Mouse (Mus musculus) embryonic facial prominence, embryonic 13.5 days (tissue): ENCODE data around the gene Asna1. TPM values are rescaled to one million over a fixed set of nuclear protein-coding genes. Genes with fewer than 3 reads are reported as not detected.

Experiments used
- ATAC-seq: fragments of 200-750 bp; cut with Nextera tagmentation; 2 replicates; pipeline ENCODE4 v1.8.0; 2017; ENCODE audit warnings: low read depth; ENCODE audit not compliant: insufficient number of reproducible peaks, insufficient read depth, low FRiP score, low TSS enrichment
- H3K27ac ChIP-seq: fragments of 300-500 bp; sonication (generic); 2 replicates; pipeline ENCODE4 v1.5.1; 2015; ENCODE audit warnings: moderate library complexity, mild to moderate bottlenecking, inconsistent platforms
- H3K27me3 ChIP-seq: fragments of 300-500 bp; sonication (generic); 2 replicates; pipeline ENCODE4 v1.6.1; 2015; ENCODE audit warnings: mild to moderate bottlenecking, inconsistent platforms
- H3K36me3 ChIP-seq: fragments of 300-500 bp; sonication (generic); 2 replicates; pipeline ENCODE4 v1.6.1; 2015; ENCODE audit warnings: mild to moderate bottlenecking, inconsistent platforms
- H3K4me1 ChIP-seq: fragments of 300-500 bp; sonication (generic); 2 replicates; pipeline ENCODE4 v1.6.1; 2015; ENCODE audit warnings: inconsistent platforms
- H3K4me2 ChIP-seq: fragments of 300-500 bp; sonication (generic); 2 replicates; pipeline ENCODE4 v1.6.1; 2015; ENCODE audit warnings: moderate library complexity, mild to moderate bottlenecking, inconsistent platforms
- H3K4me3 ChIP-seq: fragments of 300-500 bp; sonication (generic); 2 replicates; pipeline ENCODE4 v1.5.1; 2015; ENCODE audit warnings: mild to moderate bottlenecking, inconsistent platforms
- H3K9ac ChIP-seq: fragments of 300-500 bp; sonication (generic); 2 replicates; pipeline ENCODE4 v1.6.1; 2015; ENCODE audit warnings: mild to moderate bottlenecking, inconsistent platforms
- H3K9me3 ChIP-seq: fragments of 300-500 bp; sonication (generic); 2 replicates; pipeline ENCODE4 v1.6.1; 2016; ENCODE audit warnings: inconsistent platforms
- WGBS: fragments of 180-500 bp; shearing (Covaris S2); methylation state at CpG from one replicate; pipeline ENCODE4 v1.1.7; 2015; ENCODE audit warnings: mixed read lengths; 5-methylcytosine and 5-hydroxymethylcytosine counted together
- polyA plus RNA-seq: library from polyadenylated mRNA; unstranded; fragments of >200 nt; fragmentation: Nextera tagmentation; extraction: Ambion mirVana; gene quantifications from 2 replicates; pipeline ENCODE4 v1.2.1, GENCODE M21; 2015

Gene Asna1
- polyA plus RNA-seq, 1 experiment from 2014 or later, result 139 TPM

- no peak for ATAC-seq
- Histone ChIP-seq H3K4me2 (peak overlapping the region; percentile 99), H3K4me1 (peaks cover 52% of the 10 kb centered on the region), H3K36me3 (no peaks in the 10 kb centered on the region), H3K27ac (peak overlapping the region; percentile 62), H3K9ac (peak overlapping the region; percentile 69), H3K4me3 (peak overlapping the region; percentile 56), H3K27me3 (peaks cover 25% of the 10 kb centered on the region), H3K9me3 (no peaks in the 10 kb centered on the region)
- WGBS, result 33% methylated on average over 8 of the region's 8 CpGs
Observed at GRCm38 (mm10) chr8:84986379-84986945, 38.6 kb downstream of the Asna1 start.

GRCm38 (mm10) chr8:84985684-84986378, 39.2 kb downstream of the Asna1 start:
- peak overlapping the region; percentile 69 for H3K9ac ChIP-seq
- H3K4me2 ChIP-seq, result peak overlapping the region; percentile 99
- peak overlapping the region; percentile 62 for H3K27ac ChIP-seq
- H3K4me1 ChIP-seq, result peaks cover 52% of the 10 kb centered on the region
- peaks cover 25% of the 10 kb centered on the region for H3K27me3 ChIP-seq
- no peaks in the 10 kb centered on the region for H3K9me3 ChIP-seq
- WGBS, result under 1% methylated on average over 53 of the region's 53 CpGs
- ATAC-seq, result no peak
- peak overlapping the region; percentile 56 for H3K4me3 ChIP-seq
- H3K36me3 ChIP-seq, result no peaks in the 10 kb centered on the region

- H3K4me2 ChIP-seq, result peak overlapping the region; percentile 99
- H3K36me3 ChIP-seq, result no peaks in the 10 kb centered on the region
- ATAC-seq, result no peak
- H3K27ac ChIP-seq, result peak overlapping the region; percentile 62
- peak overlapping the region; percentile 69 for H3K9ac ChIP-seq
- H3K27me3 ChIP-seq, result peaks cover 25% of the 10 kb centered on the region
- under 1% methylated on average over 23 of the region's 23 CpGs for WGBS
- no peaks in the 10 kb centered on the region for H3K9me3 ChIP-seq
- H3K4me3 ChIP-seq, result peak overlapping the region; percentile 56
- peaks cover 57% of the 10 kb centered on the region for H3K4me1 ChIP-seq
Observed at GRCm38 (mm10) chr8:84985049-84985683, 39.9 kb downstream of the Asna1 start.

DNA sequence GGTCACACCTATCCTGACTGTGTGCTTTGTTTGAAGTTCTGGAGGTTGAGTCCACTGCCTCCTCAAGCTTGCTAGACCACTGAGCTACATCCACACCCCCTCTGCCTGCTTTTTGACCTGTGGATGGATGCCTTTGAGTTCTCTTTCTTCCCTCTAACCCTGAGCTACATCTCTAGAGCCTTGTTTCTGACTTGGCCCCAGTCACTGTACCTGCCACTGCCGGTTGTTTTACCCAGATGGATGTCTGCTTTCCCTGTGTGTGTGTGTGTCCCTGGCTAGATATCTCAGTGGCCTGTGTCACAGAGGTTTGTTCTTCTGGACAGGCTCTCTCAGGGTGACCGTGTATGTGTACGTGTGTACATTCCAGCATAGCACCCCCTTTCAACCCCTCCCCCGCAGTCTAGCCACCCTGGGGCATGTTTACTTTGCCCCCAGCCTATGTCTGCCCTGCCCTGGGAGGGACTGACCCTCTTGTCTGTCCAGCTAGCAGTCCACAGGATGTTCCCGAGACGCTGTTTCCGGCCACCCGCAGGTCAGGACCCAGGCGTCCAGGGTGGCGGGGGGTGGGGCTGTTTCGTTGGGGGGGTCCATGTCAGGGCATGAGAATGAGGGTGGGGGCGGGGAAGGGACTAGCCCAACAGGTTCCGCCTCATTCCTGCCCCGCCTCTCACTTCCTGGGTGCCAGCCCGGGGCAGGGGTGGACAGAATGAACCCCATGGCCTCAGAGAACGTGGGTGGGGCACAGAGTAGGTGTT, 40.6 kb downstream of the Asna1 start:
- no peak for ATAC-seq
- Histone ChIP-seq H3K27me3 (peaks cover 28% of the 10 kb centered on the region), H3K36me3 (no peaks in the 10 kb centered on the region), H3K9ac (peak overlapping the region; percentile 69), H3K4me2 (peak overlapping the region; percentile 99), H3K9me3 (no peaks in the 10 kb centered on the region), H3K4me1 (peaks cover 63% of the 10 kb centered on the region), H3K4me3 (peak overlapping the region; percentile 56), H3K27ac (peak overlapping the region; percentile 58)
- WGBS, result 3% methylated on average over 16 of the region's 16 CpGs

- no peak overlapping the region for H3K4me2 ChIP-seq
- peaks cover 47% of the 10 kb centered on the region for H3K27me3 ChIP-seq
- H3K36me3 ChIP-seq, result no peaks in the 10 kb centered on the region
- no peak overlapping the region for H3K4me3 ChIP-seq
- peaks cover 75% of the 10 kb centered on the region for H3K4me1 ChIP-seq
- no peaks in the 10 kb centered on the region for H3K9me3 ChIP-seq
- H3K9ac ChIP-seq, result no peak overlapping the region
- WGBS, result 63% methylated on average over 3 of the region's 3 CpGs
- H3K27ac ChIP-seq, result peak overlapping the region; percentile 68
- no peak for ATAC-seq
Observed at GRCm38 (mm10) chr8:84982499-84983011, 42.5 kb downstream of the Asna1 start.

DNA sequence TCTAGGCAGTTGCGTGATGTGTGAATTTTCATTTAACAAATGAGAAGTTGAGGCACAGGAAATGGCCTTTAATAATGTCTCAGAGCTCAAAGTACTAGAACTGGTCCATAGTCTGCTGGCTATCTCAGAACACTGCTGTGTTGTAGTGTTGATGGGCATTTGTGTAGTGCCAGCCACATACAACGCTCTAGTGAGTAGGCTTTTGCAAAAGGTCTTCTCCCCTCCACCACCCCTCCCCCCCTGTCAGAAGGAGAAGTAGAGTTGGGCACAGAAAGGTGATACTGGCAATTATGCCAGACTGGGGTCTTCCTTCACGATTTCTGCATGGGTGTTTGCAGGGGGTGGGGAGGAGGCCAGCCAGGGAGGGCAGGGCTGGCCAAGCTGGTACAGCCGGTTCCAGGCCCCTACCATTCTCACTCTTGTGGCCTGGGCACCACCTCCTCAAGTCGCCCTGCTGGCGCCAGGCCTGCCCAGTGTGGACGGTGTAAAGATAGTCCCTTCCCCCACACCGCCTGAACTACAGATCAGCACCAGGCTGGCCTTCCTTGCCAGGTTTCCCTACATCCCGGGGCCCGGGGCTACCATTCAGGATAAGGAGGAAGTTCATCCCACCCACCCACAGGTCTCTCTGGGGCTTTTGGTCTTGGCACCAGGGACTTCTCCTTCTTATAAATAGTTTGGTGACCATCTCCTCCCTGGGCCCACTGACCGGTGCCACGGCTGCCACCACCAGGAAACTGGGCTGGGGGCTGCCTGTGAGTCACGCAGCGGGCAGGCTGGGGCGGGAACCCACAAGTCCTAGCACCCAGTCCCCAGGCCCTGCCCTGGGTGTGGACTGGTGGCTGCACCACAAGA, 43.2 kb downstream of the Asna1 start:
- Histone ChIP-seq H3K9me3 (no peaks in the 10 kb centered on the region), H3K9ac (no peak overlapping the region), H3K36me3 (no peaks in the 10 kb centered on the region), H3K4me3 (no peak overlapping the region), H3K27ac (peak overlapping the region; percentile 68), H3K27me3 (peaks cover 54% of the 10 kb centered on the region), H3K4me1 (peaks cover 82% of the 10 kb centered on the region), H3K4me2 (no peak overlapping the region)
- 71% methylated on average over 15 of the region's 15 CpGs for WGBS
- no peak for ATAC-seq

GRCm38 (mm10) chr8:84980622-84981358, 44.3 kb downstream of the Asna1 start:
- WGBS, result 28% methylated on average over 11 of the region's 11 CpGs
- Histone ChIP-seq H3K9ac (peak overlapping the region; percentile 28), H3K27ac (peak overlapping the region; percentile 30), H3K9me3 (no peaks in the 10 kb centered on the region), H3K27me3 (peaks cover 49% of the 10 kb centered on the region), H3K4me2 (peak overlapping the region; percentile 100), H3K4me1 (peaks cover 84% of the 10 kb centered on the region), H3K4me3 (no peak overlapping the region; the same call in 1 of the 2 replicates), H3K36me3 (no peaks in the 10 kb centered on the region)
- ATAC-seq, result no peak

GRCm38 (mm10) chr8:84979599-84980421, 45.3 kb downstream of the Asna1 start:
- H3K4me1 ChIP-seq, result peaks cover 84% of the 10 kb centered on the region

GRCm38 (mm10) chr8:84978248-84978940, 46.7 kb downstream of the Asna1 start, which contains the start of gene Junb:
Junb (minus strand) TSS chr8:84978718.
- no peaks in the 10 kb centered on the region for H3K9me3 ChIP-seq
- H3K9ac ChIP-seq, result peak within 1 kb of the TSS; percentile 77
- H3K4me1 ChIP-seq, result peaks cover 82% of the 10 kb centered on the region
- WGBS, result under 1% methylated on average over 63 of the region's 63 CpGs
- H3K4me3 ChIP-seq, result peak within 1 kb of the TSS; percentile 60
- H3K4me2 ChIP-seq, result peak within 1 kb of the TSS; percentile 100
- H3K27me3 ChIP-seq, result peaks cover 32% of the 10 kb centered on the region
- ATAC-seq, result peak; percentile 13; the same call in 1 of the 2 replicates
- H3K36me3 ChIP-seq, result peaks cover 10% of the 10 kb centered on the region
- H3K27ac ChIP-seq, result peak within 1 kb of the TSS; percentile 74

More at GRCm38 (mm10) chr8:84979599-84980421, 45.3 kb downstream of the Asna1 start:
- 1% methylated on average over 42 of the region's 42 CpGs for WGBS
- peak; percentile 27; the same call in 1 of the 2 replicates for ATAC-seq
- peak overlapping the region; percentile 59 for H3K9ac ChIP-seq
- H3K27ac ChIP-seq, result peak overlapping the region; percentile 60
- peak overlapping the region; percentile 100 for H3K4me2 ChIP-seq
- peaks cover 40% of the 10 kb centered on the region for H3K27me3 ChIP-seq
- peak overlapping the region; percentile 60 for H3K4me3 ChIP-seq
- no peaks in the 10 kb centered on the region for H3K9me3 ChIP-seq
- H3K36me3 ChIP-seq, result no peaks in the 10 kb centered on the region
